Mouse (Mus musculus): ENCODE data around the gene Mif4gd. TPM values are rescaled to one million over a fixed set of nuclear protein-coding genes. Genes with fewer than 3 reads are reported as not detected.

The Mif4gd gene
- total RNA-seq (2023): 91.1 TPM

DNA sequence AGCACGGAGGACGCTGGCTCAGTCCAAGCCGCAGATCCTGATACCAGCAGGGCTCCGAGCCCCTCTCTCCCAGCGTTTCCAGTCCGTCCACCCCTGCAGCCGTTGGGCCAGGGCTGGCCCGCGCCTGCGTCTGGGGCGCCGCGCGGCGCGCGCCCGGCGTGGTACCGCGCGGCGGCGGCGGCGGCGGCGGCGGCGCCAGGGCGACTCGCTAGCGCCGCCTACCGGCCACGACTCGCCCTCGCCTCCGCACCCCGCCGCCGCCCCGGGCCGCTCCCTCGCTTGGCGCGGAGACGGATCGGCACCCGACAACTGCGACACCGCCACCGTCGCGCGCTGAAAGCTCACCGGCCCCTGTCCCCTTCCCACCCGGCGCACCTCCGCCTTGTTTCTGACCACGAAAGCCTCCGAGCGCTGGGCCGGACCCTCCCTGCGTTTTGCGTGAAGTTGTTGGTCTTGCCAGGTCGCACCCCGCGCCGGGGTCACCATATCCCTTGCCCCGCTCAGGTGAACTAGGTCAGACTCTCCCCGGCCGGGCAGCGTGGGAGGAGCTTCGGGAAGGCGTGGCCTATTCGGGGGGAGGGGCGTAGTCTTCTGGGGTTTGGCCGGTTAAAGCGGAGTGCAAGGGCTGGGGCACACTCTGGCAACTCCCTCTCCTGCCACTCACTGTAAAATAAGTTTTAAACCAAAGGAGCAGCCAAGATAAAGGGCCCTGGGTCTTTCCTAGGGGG lies at the start of gene Mif4gd:
TSS of gene Mif4gd (minus strand) at position 560 of the 728 bp plus-strand sequence.

DNA sequence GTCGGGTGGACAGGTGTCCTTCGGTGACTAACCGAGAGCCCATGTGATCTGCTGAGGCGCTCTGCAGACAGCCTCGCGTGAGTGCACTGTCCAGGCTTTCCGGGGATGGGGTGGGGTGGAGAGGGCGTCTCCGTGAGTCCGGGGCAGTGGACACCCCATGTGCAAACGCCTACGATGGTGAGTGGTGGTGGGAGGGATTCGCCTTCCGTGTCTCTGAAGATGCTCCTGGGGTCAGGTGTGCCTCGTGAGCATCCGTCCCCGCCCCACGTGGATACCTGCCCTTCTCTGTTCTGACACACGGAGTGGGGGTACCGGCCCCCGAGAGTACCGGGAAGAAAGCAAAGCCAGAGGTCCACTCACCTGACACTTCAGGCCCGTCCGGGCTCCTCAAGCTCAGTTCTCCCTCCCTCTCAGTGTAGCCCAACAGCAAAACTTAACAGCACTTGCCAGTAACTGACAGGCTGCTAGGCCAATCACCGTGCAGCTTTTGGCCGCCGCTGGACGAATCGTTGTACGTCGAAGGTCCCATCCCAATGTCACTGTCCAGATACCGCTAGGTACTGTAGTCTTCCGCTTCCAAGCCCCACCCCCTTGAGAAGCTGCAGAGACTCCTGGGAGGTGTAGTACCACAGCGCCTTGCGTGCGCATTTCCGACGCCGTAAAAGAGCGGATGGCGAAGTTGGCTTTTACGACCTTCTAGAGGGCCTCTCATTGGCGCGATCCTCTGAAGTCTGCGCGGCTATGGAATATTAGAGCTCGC lies 15.1 kb upstream of the Mif4gd start, which contains the start of gene Slc25a19:
TSS of gene Slc25a19 (minus strand) at position 591 of the 760 bp plus-strand sequence.

DNA sequence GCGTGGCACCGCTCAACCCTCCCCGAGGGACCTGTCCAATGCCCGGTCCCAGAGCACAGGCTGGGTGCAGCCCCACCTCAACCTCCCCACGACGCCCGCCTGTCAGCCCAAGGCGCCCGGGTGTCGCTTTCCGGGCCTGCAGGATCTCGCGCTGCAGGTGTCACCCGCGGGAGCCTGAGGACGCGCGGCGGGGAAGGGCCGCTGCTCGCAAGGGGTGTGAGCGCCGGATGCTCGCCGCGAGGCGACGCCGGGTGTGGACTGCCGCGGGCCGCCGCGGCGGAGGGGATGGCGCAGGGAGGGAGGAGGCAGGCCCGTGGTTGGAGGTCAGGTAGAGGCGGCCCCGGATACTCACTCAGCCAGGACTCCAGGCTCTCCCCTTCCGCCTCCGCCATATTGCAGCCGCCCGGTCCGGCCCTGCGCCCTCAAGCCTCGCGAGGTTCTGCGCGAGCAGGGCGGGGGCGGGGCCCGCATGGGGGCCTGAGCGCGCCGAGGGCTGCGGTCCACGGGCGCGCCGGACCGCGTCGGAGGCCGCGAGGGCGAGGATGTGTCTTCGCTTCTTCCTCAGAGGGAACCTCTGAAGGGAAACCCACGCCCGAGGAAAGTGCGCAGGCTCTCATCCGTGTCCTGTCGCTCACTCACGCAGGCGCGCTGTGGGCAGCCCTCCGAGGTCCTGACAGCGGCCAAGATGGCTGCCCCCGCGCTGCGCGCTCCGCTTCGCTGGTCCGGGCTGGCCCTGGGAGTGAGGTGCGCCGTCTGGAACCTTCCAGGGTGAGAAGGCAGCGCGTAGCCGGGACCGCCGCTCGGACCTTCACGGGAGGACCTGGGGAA lies 9.1 kb downstream of the Mif4gd start, which contains the start of the genes Mrps7 and Gga3:
TSS of gene Mrps7 (plus strand) at position 450 of the 828 bp plus-strand sequence.
TSS of gene Gga3 (minus strand) at position 576 of the 828 bp plus-strand sequence.

DNA sequence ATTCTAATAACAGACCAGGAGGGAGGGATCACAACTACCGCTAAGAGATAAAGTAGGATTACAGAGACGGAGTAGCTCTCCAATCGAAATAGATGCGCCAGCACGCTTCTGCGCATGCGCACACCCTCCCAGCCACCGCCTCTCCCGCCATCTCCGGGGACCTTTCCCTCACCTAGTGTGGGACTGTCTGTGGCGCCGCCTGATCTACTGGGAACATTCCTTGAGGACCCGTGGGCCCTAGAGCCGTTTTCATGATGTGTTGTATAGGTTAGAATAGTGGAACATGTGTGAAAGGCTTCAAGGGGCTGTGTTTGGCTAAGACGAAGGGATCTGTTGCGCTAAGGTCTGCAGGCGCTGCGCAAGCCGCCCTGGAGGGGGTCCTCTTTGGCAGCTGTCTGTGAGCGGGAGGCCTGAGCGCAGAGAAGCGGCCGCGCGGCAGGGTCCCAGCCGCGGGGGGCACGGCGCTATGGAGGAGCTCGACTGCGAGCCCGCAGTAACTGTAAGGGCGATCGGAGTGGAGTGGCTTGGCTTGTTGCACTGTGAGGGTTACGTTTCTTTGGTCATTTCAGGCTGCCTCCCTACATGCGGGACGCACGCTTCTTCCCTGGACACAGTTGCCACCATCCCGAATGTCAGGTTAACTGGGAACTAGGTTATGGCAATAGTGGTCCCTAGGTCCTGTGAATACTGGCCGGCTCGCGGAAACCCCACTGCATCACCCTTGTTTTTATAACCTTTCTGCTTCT lies 48.5 kb downstream of the Mif4gd start, which contains the start of gene Nup85:
TSS of gene Nup85 (plus strand) at position 371 of the 746 bp plus-strand sequence.

Other genes with a start within 250 kb of the Mif4gd start
- 28.6 TPM for gene Hid1, start 245.2 kb downstream of the Mif4gd start, total RNA-seq (2023)
- gene Cdr2l, start 231.1 kb downstream of the Mif4gd start, total RNA-seq (2023): 0.82 TPM
- gene Mrpl58, start 209.2 kb downstream of the Mif4gd start, total RNA-seq (2023): 76.4 TPM
- gene Atp5h, start 193.0 kb downstream of the Mif4gd start, total RNA-seq (2023): 215 TPM
- gene Kctd2, start 192.8 kb downstream of the Mif4gd start, total RNA-seq (2023): 52.0 TPM
- gene Trim80, start 172.4 kb downstream of the Mif4gd start, total RNA-seq (2023): not detected
- gene Slc16a5, start 150.5 kb downstream of the Mif4gd start, total RNA-seq (2023): 9.4 TPM
- 34.7 TPM for gene Armc7, start 137.3 kb downstream of the Mif4gd start, total RNA-seq (2023)
- gene Nt5c, start 121.1 kb downstream of the Mif4gd start, total RNA-seq (2023): 111 TPM
- 171 TPM for gene Jpt1, start 98.6 kb downstream of the Mif4gd start, total RNA-seq (2023)
- 231 TPM for gene Sumo2, start 76.7 kb downstream of the Mif4gd start, total RNA-seq (2023)
- 48.4 TPM for gene Nup85, start 48.5 kb downstream of the Mif4gd start, total RNA-seq (2023)
- gene Mrps7, start 9.0 kb downstream of the Mif4gd start, total RNA-seq (2023): 31.5 TPM
- 85.0 TPM for gene Gga3, start 8.9 kb downstream of the Mif4gd start, total RNA-seq (2023)
- gene Slc25a19, start 15.3 kb upstream of the Mif4gd start, total RNA-seq (2023): 36.2 TPM
- gene Grb2, start 95.6 kb upstream of the Mif4gd start, total RNA-seq (2023): 140 TPM
- gene Tmem94, start 152.5 kb upstream of the Mif4gd start, total RNA-seq (2023): 45.5 TPM
- gene Caskin2, start 200.7 kb upstream of the Mif4gd start, total RNA-seq (2023): 1.1 TPM
- gene Tsen54, start 201.8 kb upstream of the Mif4gd start, total RNA-seq (2023): 16.3 TPM
- gene Llgl2, start 211.1 kb upstream of the Mif4gd start, total RNA-seq (2023): 24.1 TPM
- gene Myo15b, start 245.4 kb upstream of the Mif4gd start, total RNA-seq (2023): not detected